Mouse (Mus musculus) pancreas, adult 10 weeks (tissue): ENCODE measurements around the gene Zfp367. TPM values are rescaled to one million over a fixed set of nuclear protein-coding genes. Genes with fewer than 3 reads are reported as not detected.

Source experiments
- polyA plus RNA-seq: library from polyadenylated mRNA; stranded (reverse); fragments of 350-450 nt; fragmentation: Illumina TruSeq; extraction: RNeasy Lipid Tissue Mini Kit (QIAGEN cat#74804); gene quantifications from one replicate; pipeline ENCODE4 v1.2.3, GENCODE M21; 2015; ENCODE audit warnings: low read depth, low replicate concordance; ENCODE audit not compliant: insufficient read depth

Gene Zfp367
- 2.3 TPM for polyA plus RNA-seq

DNA sequence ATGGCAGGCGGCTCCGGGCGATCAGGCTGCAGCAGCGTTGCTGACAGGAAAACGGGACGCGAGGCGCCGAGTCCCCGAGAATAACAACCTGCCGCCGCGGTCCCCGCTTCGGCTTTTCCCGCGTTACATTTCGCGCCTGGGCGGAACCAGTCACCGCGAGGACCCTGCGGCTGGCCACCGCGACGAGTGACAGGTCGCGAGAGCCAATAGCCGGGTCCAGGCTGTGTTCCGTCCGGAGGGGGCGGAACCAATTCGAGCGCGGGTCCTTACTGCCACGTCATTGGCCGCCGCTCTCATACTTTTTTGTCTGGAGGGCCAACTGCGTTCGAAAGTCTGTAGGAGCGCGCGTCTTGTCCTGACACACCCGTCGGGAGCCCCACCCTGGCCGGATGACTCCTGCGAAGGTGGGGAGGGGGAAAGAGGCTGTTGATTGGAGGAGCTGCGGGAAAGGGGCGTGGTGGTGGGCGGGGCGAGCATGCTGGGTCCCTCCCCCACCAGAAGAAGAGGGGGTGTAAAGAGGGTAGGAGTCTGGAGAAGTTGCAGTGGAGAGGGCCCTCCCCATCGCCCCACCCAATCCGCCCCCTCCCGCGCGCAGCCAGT lies at the start of gene Zfp367:
Zfp367 (minus strand) TSS at position 120 of the 600 bp plus-strand sequence.

DNA sequence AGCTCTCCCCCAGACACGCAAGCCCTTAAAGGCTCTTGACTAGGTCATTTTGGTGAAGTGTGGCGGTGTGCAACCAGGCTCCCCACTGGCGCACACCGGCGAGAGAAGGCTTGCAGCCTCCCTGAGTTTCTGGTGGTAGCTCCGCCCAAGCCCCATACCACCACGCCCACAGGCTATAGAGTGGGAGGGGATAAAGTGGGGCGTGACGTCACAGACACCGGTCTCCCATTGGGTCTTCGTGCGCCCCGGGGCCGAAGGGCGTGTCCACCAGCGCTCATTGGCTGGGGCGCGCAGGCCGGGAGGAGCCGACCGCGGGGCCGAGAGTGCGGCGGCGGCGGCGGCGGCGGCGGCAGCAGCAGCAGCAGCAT lies 8.5 kb upstream of the Zfp367 start, which contains the start of gene Habp4:
Habp4 (plus strand) TSS at position 277 of the 368 bp plus-strand sequence.

DNA sequence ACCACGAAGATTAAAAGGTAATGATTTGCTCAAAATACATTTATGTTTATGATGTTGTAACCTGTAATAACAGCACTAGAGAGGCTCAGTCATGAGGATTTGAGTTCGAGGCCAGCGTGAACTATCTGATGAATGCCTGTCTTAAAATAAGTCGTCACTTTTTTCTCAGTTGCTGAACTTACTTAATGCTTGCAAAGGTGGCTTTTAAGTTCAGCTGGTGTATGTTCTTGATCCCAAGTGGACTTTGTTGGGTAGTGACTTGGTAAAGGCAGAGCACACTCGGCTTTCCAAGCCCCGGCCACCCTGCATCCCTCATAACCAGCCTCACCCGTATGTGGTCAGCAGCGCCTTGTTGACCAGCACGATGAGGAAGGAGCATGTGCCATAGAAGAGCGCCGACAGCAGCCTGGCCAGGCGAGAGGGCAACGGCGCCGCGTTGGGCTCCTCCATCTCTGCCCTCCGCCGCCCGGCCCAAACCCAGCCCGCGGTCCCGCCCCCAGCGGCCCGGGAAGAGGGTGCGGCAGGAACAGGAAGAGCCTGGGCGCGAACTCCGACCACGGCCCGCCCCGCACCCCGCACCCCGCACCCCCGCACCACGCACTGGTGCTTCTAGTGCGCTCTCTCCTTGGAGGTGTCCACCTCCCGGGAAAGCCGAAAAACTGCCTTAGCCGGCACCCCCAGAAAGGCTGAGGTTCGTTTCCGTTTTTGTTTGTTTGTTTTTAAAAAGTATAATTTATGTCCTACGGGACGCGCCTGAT lies 24.0 kb downstream of the Zfp367 start, which contains the start of gene Slc35d2:
Slc35d2 (minus strand) TSS at position 511 of the 758 bp plus-strand sequence.

DNA sequence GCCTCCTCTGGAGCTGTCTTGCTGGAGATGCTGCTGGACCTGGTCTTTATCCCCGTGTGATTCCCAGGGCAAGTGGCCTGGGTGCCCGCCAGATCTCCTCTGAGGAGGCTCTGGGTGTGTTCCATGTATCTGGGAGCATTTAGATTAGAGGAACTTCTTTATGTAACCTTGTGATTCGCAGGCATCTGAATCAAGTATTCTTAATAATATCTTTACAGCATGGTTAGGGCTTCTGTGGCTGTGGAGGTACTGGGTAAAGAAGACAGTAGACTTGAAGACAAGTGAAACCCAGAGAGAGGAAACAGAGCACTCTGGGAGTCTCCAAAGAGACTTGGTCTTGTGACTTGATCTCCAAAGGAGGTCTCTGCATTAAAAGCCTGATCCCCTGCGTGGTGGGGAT lies 63.9 kb downstream of the Zfp367 start, which contains the start of gene Hsd17b3:
Hsd17b3 (minus strand) TSS at position 101 of the 400 bp plus-strand sequence.

Other genes starting within 250 kb of the Zfp367 start
- not detected for gene Hsd17b3, start 64.0 kb downstream of the Zfp367 start, polyA plus RNA-seq
- 1.6 TPM for gene Slc35d2, start 23.8 kb downstream of the Zfp367 start, polyA plus RNA-seq
- 11.7 TPM for gene Habp4, start 8.6 kb upstream of the Zfp367 start, polyA plus RNA-seq
- 1.5 TPM for gene Cdc14b, start 122.1 kb upstream of the Zfp367 start, polyA plus RNA-seq
- 9.0 TPM for gene Aaed1, start 159.5 kb upstream of the Zfp367 start, polyA plus RNA-seq
- gene Ctsl, start 217.7 kb upstream of the Zfp367 start, polyA plus RNA-seq, result 65.9 TPM